Mouse (Mus musculus) limb, embryonic 14.5 days (tissue): ENCODE results near the gene Il21r. TPM values are rescaled to one million over a fixed set of nuclear protein-coding genes. Genes with fewer than 3 reads are reported as not detected.

Experiments
- ATAC-seq: fragments of 200-750 bp; cut with Nextera tagmentation; 2 replicates; pipeline ENCODE4 v1.8.0; 2017; ENCODE audit warnings: low read depth, moderate number of reproducible peaks, moderate TSS enrichment; ENCODE audit not compliant: low FRiP score
- DNase-seq: peaks from one replicate; pipeline ENCODE4 v3.0.0-alpha.2; 2015; ENCODE audit warnings: low spot score
- H3K27ac ChIP-seq: fragments of 300-500 bp; sonication (generic); replicated peaks from 2 replicates; pipeline ENCODE4 v1.5.1; 2014; ENCODE audit warnings: low read depth, mild to moderate bottlenecking, low read length, moderate library complexity, mixed read lengths
- H3K27me3 ChIP-seq: fragments of 300-500 bp; sonication (generic); 2 replicates; pipeline ENCODE4 v1.6.1; 2014; ENCODE audit warnings: low read length, mixed read lengths; ENCODE audit not compliant: control insufficient read depth, insufficient read depth
- H3K36me3 ChIP-seq: fragments of 300-500 bp; sonication (generic); 2 replicates; pipeline ENCODE4 v1.6.1; 2014; ENCODE audit warnings: mild to moderate bottlenecking, low read length, moderate library complexity, mixed read lengths; ENCODE audit not compliant: control insufficient read depth, insufficient read depth
- H3K4me1 ChIP-seq: fragments of 300-500 bp; sonication (generic); 2 replicates; pipeline ENCODE4 v1.6.1; 2014; ENCODE audit warnings: antibody characterized with exemption, low read length, mixed read lengths; ENCODE audit not compliant: control insufficient read depth, insufficient read depth
- H3K4me2 ChIP-seq: fragments of 300-500 bp; sonication (generic); replicated peaks from 2 replicates; pipeline ENCODE4 v1.6.1; 2014; ENCODE audit warnings: low read depth, mild to moderate bottlenecking, low read length, moderate library complexity; ENCODE audit not compliant: severe bottlenecking
- H3K4me3 ChIP-seq: fragments of 300-500 bp; sonication (generic); replicated peaks from 2 replicates; pipeline ENCODE4 v1.5.1; 2014; ENCODE audit warnings: low read length
- H3K9ac ChIP-seq: fragments of 300-500 bp; sonication (generic); 2 replicates; pipeline ENCODE4 v1.6.1; 2014; ENCODE audit warnings: mild to moderate bottlenecking, low read depth, low read length, moderate library complexity; ENCODE audit not compliant: severe bottlenecking
- H3K9me3 ChIP-seq: fragments of 300-500 bp; sonication (generic); 2 replicates; pipeline ENCODE4 v1.6.1; 2016; ENCODE audit warnings: low read length; ENCODE audit not compliant: control insufficient read depth
- POLR2A ChIP-seq: fragments of 200-500 bp; IDR thresholded peaks from 2 replicates; pipeline ENCODE4 v1.8.0; 2012; ENCODE audit warnings: inconsistent platforms, mild to moderate bottlenecking, moderate library complexity, borderline replicate concordance; ENCODE audit not compliant: insufficient read depth, insufficient read length; ENCODE audit errors: extremely low read depth
- WGBS: fragments of 180-500 bp; shearing (Covaris S2); extraction: QIAGEN DNeasy Blood & Tissue Kit; methylation state at CpG from one replicate; pipeline ENCODE4 v1.1.7; 2014; 5-methylcytosine and 5-hydroxymethylcytosine counted together
- polyA plus RNA-seq, 2 experiments: library from polyadenylated mRNA; depleted of rRNA in 1 of 2; stranded (reverse) in 1 of 2; unstranded in 1 of 2; fragments of >200 nt; fragmentation: Nextera tagmentation in 1 of 2; extraction: Ambion mirVana in 1 of 2; gene quantifications; 2 replicates each; pipeline versions ENCODE4 v1.2.1 to v1.2.3; 2012 to 2014

Gene Il21r
- polyA plus RNA-seq, 2 experiments: 0.50 to 1.2 TPM

DNA sequence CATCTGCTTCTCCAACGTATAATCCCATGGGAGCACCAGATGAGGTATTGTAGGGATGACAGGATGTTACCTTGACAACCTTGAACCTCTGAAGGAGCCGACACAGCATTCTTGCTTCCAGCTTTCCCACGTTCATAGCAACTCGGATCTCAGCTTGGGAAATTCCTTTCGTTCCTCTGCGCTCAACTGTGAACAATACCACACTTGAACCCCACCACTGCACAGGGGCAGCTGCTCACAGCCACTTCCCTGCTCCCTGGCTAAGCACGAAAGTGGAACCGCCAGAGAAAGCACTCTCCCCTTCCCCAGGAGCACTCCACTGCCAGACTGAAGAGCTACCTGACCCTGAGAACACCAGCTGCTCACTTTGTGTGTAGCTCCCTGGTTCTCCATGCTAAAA lies 75.5 kb downstream of the Il21r start:
- H3K27ac ChIP-seq: no peak overlapping the region
- H3K9ac ChIP-seq: no peak overlapping the region
- no peaks in the 10 kb centered on the region for H3K9me3 ChIP-seq
- no peak for ATAC-seq
- H3K27me3 ChIP-seq: no peaks in the 10 kb centered on the region
- no peak overlapping the region for H3K4me3 ChIP-seq
- H3K36me3 ChIP-seq: peaks cover 87% of the 10 kb centered on the region
- no peak for DNase-seq
- H3K4me2 ChIP-seq: no peak overlapping the region
- no peak for TF ChIP-seq POLR2A
- 92% methylated on average over 8 of the region's 8 CpGs for WGBS
- no peaks in the 10 kb centered on the region for H3K4me1 ChIP-seq

DNA sequence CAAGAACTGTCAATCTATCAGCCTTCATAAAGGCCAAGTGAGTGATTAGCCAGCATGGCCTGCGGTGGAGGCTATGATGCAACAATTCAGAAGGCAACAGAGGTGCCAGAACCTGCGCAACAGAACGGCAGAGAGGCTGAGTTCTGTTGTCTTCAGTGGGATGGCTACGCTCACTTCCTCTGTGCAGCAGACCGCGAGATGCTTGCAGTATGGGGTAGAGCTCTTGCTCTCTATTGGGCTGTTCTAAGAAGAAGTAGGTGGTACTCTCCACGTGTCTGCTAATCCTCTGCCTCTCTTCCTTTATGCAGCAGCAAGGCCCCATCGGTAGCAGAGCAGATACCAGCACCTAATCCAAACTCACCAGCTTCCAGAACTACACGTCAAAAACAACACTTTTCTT lies 76.7 kb downstream of the Il21r start:
- ATAC-seq (no peak), DNase-seq (no peak)
- Histone ChIP-seq H3K36me3 (peaks cover 88% of the 10 kb centered on the region), H3K9me3 (no peaks in the 10 kb centered on the region), H3K4me1 (no peaks in the 10 kb centered on the region), H3K9ac (no peak overlapping the region), H3K4me2 (no peak overlapping the region), H3K27me3 (no peaks in the 10 kb centered on the region), H3K27ac (no peak overlapping the region), H3K4me3 (no peak overlapping the region)
- no peak for TF ChIP-seq POLR2A
- 92% methylated on average over 9 of the region's 9 CpGs for WGBS

Other genes with a start within 250 kb of the Il21r start
- gene Kdm8, start 158.8 kb upstream of the Il21r start, polyA plus RNA-seq (2012; rRNA removed): 11.1 and 13.9 TPM in 2 replicates
- gene Kdm8, start 158.8 kb upstream of the Il21r start, polyA plus RNA-seq (2014; fragmentation: Nextera tagmentation; extraction: Ambion mirVana): 8.7 and 8.9 TPM in 2 replicates
- 61.8 and 67.2 TPM in 2 replicates for gene Nsmce1, start 111.8 kb upstream of the Il21r start, polyA plus RNA-seq (2012; rRNA removed)
- 121 TPM in 2 replicates for gene Nsmce1, start 111.8 kb upstream of the Il21r start, polyA plus RNA-seq (2014; fragmentation: Nextera tagmentation; extraction: Ambion mirVana)
- 8.6 and 11.2 TPM in 2 replicates for gene Il4ra, start 51.3 kb upstream of the Il21r start, polyA plus RNA-seq (2012; rRNA removed)
- 7.3 and 7.8 TPM in 2 replicates for gene Il4ra, start 51.3 kb upstream of the Il21r start, polyA plus RNA-seq (2014; fragmentation: Nextera tagmentation; extraction: Ambion mirVana)
- 40.7 and 55.1 TPM in 2 replicates for gene Gtf3c1, start 104.4 kb downstream of the Il21r start, polyA plus RNA-seq (2012; rRNA removed)
- 27.9 and 33.0 TPM in 2 replicates for gene Gtf3c1, start 104.4 kb downstream of the Il21r start, polyA plus RNA-seq (2014; fragmentation: Nextera tagmentation; extraction: Ambion mirVana)
- 18.9 and 21.3 TPM in 2 replicates for gene D430042O09Rik, start 104.5 kb downstream of the Il21r start, polyA plus RNA-seq (2012; rRNA removed)
- gene D430042O09Rik, start 104.5 kb downstream of the Il21r start, polyA plus RNA-seq (2014; fragmentation: Nextera tagmentation; extraction: Ambion mirVana): 8.8 and 10.0 TPM in 2 replicates